Mouse (Mus musculus) ES-E14 (cell line): ENCODE results near the gene Dhcr7.

Experiments used
- CHD2 ChIP-seq: IDR thresholded peaks from 2 replicates; pipeline ENCODE4 v1.6.1; 2014; ENCODE audit warnings: mild to moderate bottlenecking, low read depth, low read length, inconsistent platforms
- HCFC1 ChIP-seq: IDR thresholded peaks from 2 replicates; pipeline ENCODE4 v1.6.1; 2012; ENCODE audit warnings: low read length, inconsistent platforms, borderline replicate concordance; ENCODE audit not compliant: insufficient read depth
- MAFK ChIP-seq: IDR thresholded peaks from 2 replicates; pipeline ENCODE4 v1.6.1; 2014; ENCODE audit warnings: mild to moderate bottlenecking, low read depth, low read length, inconsistent platforms; ENCODE audit not compliant: insufficient read depth
- ZC3H11A ChIP-seq: IDR thresholded peaks from 2 replicates; pipeline ENCODE4 v1.6.1; 2012; ENCODE audit warnings: low read depth, mild to moderate bottlenecking, inconsistent platforms, low read length, borderline replicate concordance
- ZNF384 ChIP-seq: IDR thresholded peaks from 2 replicates; pipeline ENCODE4 v1.6.1; 2012; ENCODE audit warnings: low read depth, low read length, inconsistent platforms

DNA sequence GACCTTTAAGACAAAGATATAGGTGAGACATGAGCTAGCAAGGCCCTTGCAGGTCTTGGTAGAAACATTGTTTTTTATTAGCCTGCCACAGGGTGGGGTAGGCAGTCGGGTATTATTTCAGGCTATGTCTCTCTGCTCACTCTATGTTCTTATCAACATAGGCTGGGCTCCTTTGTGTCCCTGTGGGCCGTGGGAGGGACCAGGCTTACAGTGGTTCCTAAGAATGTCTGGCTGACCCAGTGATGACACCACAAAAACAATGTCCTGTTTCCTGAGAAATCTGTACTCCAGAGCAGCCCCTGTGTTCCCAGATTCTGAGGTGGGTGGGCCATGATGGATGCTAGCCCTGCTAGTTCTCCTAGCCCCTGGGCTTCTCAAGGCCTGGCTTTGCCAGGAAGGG lies 45.6 kb upstream of the Dhcr7 start:
- no peak for TF ChIP-seq ZC3H11A
- no peak for TF ChIP-seq ZNF384
- TF ChIP-seq MAFK, result no peak
- TF ChIP-seq CHD2, result no peak
- no peak for TF ChIP-seq HCFC1
